Mouse (Mus musculus) left cerebral cortex, adult 9 months (tissue): ENCODE data around the gene Atad5.
"Not testable (repeated sequence)": the region's sequence is repeated elsewhere in the genome, so short reads cannot be mapped to it uniquely, and the experiment has no call there.

Experiments
- DNase-seq, 2 experiments: peaks; one replicate each; pipeline ENCODE4 v3.0.0; 2022; ENCODE audit warnings: low spot score in 2 of 2

The Atad5 gene

DNA sequence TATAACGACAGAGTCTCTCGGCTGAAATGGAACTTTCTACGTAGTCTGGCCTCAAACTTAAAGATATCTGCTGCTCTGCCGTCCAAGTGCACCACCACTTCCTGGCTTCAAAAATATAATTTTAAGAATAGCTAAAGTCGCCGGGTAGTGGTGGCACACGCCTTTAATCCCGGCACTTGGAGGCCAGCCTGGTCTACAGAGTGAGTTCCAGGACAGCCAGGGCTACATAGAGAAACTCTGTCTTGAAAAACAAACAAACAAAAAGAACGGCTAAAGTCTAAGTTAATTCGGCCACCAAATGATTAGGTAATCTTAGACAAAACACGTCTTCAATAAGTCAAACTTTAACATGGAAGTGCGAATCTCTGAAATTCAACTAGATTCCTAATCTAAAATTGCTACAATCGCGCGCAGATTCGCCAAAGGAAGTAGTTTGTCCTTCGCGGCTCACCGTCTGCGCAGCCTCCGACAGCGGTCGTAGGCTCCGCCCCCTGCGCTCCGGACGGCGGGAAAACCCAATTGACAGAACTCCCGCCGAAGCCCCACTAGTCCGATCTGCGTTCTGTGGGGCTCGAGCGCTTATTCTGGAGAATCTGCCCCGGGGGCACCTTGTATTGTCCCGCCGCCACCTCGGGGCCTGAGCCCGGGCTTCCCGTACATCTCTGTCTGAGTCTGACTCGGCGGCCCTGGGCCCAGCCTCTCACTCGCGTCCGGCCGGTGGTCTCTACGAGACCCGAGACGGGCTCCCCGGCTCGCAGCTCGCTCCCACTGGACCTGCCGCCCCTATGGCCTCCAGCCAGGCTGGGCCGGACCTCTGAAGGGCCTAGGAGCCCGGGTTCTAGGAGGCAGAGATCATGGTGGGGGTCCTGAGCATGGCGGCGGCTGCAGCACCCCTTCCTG lies at the start of gene Atad5:
TSS of gene Atad5 (plus strand) at position 484 of the 900 bp plus-strand sequence.
- DNase-seq: peak; percentile 27 to 84

GRCm38 (mm10) chr11:80042615-80043418 lies 46.4 kb upstream of the Atad5 start:
- peak in 1 of 2 experiments; percentile 32 for DNase-seq

DNA sequence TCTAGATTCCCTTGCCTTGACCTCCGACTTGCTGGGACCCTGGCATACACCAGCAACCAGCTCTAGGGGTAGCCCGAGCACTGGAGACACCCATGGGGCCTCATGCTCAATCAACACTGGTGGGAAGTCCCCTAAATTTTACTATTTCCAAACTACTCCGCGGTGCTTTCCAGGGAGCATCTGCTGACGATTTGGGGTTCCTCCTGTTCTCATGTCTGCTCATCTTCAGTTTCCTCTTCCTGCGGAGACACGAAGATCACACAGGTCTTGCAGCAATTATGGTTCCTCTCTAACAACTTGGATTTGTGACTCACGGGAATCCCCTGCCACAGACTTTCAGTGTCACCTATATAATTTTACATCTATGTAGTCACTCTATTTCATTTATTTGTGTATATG lies 45.8 kb upstream of the Atad5 start:
- DNase-seq: no peak

GRCm38 (mm10) chr11:80046856-80047255 lies 42.3 kb upstream of the Atad5 start:
- no peak for DNase-seq

DNA sequence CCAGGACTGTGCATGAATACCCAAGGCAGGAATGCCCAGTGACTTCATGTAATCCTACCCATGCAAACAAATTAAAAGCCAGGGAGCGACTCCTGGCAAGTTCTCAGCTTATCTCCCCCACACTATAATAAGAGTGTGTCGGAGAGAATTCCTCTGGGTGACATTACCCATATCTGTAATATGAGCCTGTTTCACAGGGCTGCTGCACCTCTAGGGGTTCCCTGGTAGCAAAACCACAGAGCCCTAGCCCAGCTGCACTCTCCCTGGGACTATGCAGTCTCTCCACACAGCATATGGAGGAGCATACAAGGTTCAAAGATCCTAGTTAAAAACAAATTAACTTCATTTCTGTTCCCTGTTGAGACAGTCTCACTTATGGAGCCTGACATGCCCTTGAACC lies 39.1 kb upstream of the Atad5 start:
- no peak for DNase-seq

GRCm38 (mm10) chr11:80052456-80052855 lies 36.7 kb upstream of the Atad5 start:
- no peak for DNase-seq

- no peak for DNase-seq
Measured at GRCm38 (mm10) chr11:80053171-80053570, 36.0 kb upstream of the Atad5 start.

GRCm38 (mm10) chr11:80054659-80055058 lies 34.5 kb upstream of the Atad5 start:
- no peak for DNase-seq

- DNase-seq: no peak
Measured at GRCm38 (mm10) chr11:80056141-80056540, 33.1 kb upstream of the Atad5 start.

- peak; percentile 44 to 53 for DNase-seq
Measured at GRCm38 (mm10) chr11:80062159-80062558, 27.0 kb upstream of the Atad5 start.

- not testable (repeated sequence) for DNase-seq
Measured at GRCm38 (mm10) chr11:80066373-80066772, 22.8 kb upstream of the Atad5 start.

- no peak for DNase-seq
Measured at GRCm38 (mm10) chr11:80067558-80067957, 21.6 kb upstream of the Atad5 start.

DNA sequence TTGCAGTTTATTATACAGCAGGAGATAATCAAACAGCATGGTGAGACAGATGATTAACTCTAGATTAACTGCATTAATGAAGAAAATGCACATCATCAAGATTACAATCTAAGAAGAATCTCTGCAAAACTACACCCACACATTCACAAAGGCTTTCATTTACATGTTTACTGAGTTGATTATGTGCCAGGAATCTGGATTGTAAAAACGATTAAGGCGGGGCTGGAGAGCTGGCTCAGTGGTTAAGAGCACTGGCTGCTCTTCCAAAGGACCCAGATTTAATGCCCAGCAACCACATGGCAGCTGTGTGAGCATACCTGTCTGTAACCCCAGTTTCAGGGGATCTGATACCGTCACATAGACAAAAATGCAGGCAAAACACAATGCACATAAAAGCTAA lies 19.4 kb upstream of the Atad5 start:
- DNase-seq: no peak

GRCm38 (mm10) chr11:80071039-80071438 lies 18.2 kb upstream of the Atad5 start:
- no peak for DNase-seq

DNA sequence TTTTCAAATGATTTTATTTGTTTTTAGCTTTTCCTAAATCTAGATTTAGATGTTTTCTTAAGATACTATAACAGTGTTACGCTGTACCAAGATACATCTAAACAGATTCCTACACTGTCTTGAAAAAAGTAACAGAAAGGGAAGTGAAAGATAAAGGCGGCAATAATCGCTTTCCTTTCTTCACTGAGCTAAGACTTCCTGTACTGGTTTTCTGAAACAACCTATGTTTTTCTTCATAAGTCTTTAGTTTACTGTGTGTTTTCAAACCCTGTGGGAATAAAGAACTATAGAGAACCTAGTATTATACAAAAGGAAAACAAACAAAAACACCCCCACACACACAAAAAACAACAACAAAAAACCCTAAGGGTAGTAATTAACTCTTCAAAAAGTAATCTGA lies 16.8 kb upstream of the Atad5 start:
- no peak for DNase-seq

- DNase-seq: no peak
Measured at GRCm38 (mm10) chr11:80075608-80076277, 13.5 kb upstream of the Atad5 start.

GRCm38 (mm10) chr11:80077784-80078545 lies 11.2 kb upstream of the Atad5 start:
- DNase-seq: no peak

- no peak for DNase-seq
Measured at GRCm38 (mm10) chr11:80078831-80079230, 10.4 kb upstream of the Atad5 start.

- DNase-seq: no peak
Measured at GRCm38 (mm10) chr11:80079751-80080150, 9.4 kb upstream of the Atad5 start.

GRCm38 (mm10) chr11:80080381-80080825 lies 8.8 kb upstream of the Atad5 start:
- DNase-seq: no peak
